ENCODE assay signal across 9 mouse cellular contexts in the genomic region with DNA sequence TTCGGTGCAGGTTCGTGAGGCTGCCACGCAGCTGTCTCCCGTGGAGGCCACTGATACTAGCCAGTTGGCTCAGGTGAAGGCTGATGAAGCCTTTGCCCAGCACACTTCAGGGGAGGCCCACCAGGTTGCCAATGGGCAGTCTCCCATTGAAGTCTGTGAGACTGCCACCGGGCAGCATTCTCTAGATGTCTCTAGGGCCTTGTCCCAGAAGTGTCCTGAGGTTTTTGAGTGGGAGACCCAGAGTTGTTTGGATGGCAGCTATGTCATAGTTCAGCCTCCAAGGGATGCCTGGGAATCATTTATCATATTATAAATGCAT. TPM values are rescaled to one million over a fixed set of nuclear protein-coding genes. Genes with fewer than 3 reads are reported as not detected.
DNase-seq lines count a peak whose midpoint lies in the region; ATAC-seq and TF ChIP-seq lines count a peak whose summit lies in the region.
"Had no signal": no experiment of that assay in that cellular context is flagged by ENCODE, and none has a peak within 500 bp of the region (broad histone marks: within the 10 kb centered on the region; RNA-seq: fewer than 3 reads in every experiment).

No protein-coding gene starts in this region.

- H3K4me1 ChIP-seq in lung, embryonic 14.5 days (ENCODE audit: insufficient read depth), result peaks cover 8% of the 10 kb centered on the region; the same call in 1 of the 2 replicates
- H3K4me1 ChIP-seq in forebrain, embryonic 16.5 days (replicated peaks; ENCODE audit: control insufficient read depth, insufficient read depth, low read length), result peaks cover 6% of the 10 kb centered on the region
- H3K4me1 ChIP-seq in limb, embryonic 14.5 days (ENCODE audit: control insufficient read depth, insufficient read depth, low read length), result peaks cover 6% of the 10 kb centered on the region; the same call in 1 of the 2 replicates
- peaks cover 13% of the 10 kb centered on the region for H3K4me1 ChIP-seq in small intestine, adult 2 months (ENCODE audit: control insufficient read depth, insufficient read depth, insufficient read length, low read length)

- peak overlapping the region; percentile 85 for H3K4me2 ChIP-seq in lung, embryonic 14.5 days
- peak overlapping the region; percentile 60 for H3K4me2 ChIP-seq in forebrain, embryonic 16.5 days (ENCODE audit: low read length)
- H3K4me2 ChIP-seq in limb, embryonic 14.5 days (replicated peaks; ENCODE audit: low read depth, low read length, severe bottlenecking), result peak overlapping the region; percentile 84

- no peak for DNase-seq in lung, embryonic 14.5 days
- no peak for DNase-seq in lung, postnatal 25 days (ENCODE audit: low spot score)
- DNase-seq in limb, embryonic 14.5 days (ENCODE audit: low spot score), result no peak
- DNase-seq in left cerebral cortex, postnatal 25 days (ENCODE audit: low spot score in 2 of 2), result no peak
- no peak for DNase-seq in right cerebral cortex, postnatal 25 days

- H3K4me3 ChIP-seq in lung, embryonic 14.5 days (ENCODE audit: low read depth, low read length), result peak overlapping the region; percentile 39
- H3K4me3 ChIP-seq in forebrain, embryonic 16.5 days (replicated peaks; ENCODE audit: low read length), result peak overlapping the region; percentile 35
- H3K4me3 ChIP-seq in limb, embryonic 14.5 days (replicated peaks; ENCODE audit: low read length), result peak overlapping the region; percentile 37
- peak overlapping the region; percentile 59 for H3K4me3 ChIP-seq in small intestine, adult 2 months (ENCODE audit: low read depth, low read length)

- H3K9me3 ChIP-seq in lung, embryonic 14.5 days (ENCODE audit: low read depth, low read length), result no peaks in the 10 kb centered on the region
- no peaks in the 10 kb centered on the region for H3K9me3 ChIP-seq in forebrain, embryonic 16.5 days (ENCODE audit: control insufficient read depth, low read length)
- no peaks in the 10 kb centered on the region for H3K9me3 ChIP-seq in limb, embryonic 14.5 days (ENCODE audit: control insufficient read depth, low read length)

- intact Hi-C loops in left cerebral cortex, postnatal 25 days (cut with DNase I), result no loop called here

- peaks cover 17% of the 10 kb centered on the region; the same call in 1 of the 2 replicates for H3K27me3 ChIP-seq in lung, embryonic 14.5 days (ENCODE audit: insufficient read depth, low read length)
- H3K27me3 ChIP-seq in forebrain, embryonic 16.5 days (replicated peaks; ENCODE audit: control insufficient read depth, insufficient read depth, low read length), result peaks cover 25% of the 10 kb centered on the region
- H3K27me3 ChIP-seq in limb, embryonic 14.5 days (ENCODE audit: control insufficient read depth, insufficient read depth, low read length), result 0 out of 2 replicates have a peak, but pooled peaks cover 2% of the 10 kb centered on the region
- H3K27me3 ChIP-seq in small intestine, adult 2 months (ENCODE audit: control insufficient read depth, insufficient read depth, low read length), result no peaks in the 10 kb centered on the region

- H3K9ac ChIP-seq in lung, embryonic 14.5 days, result peak overlapping the region; percentile 43
- no peak overlapping the region for H3K9ac ChIP-seq in forebrain, embryonic 16.5 days (replicated peaks; ENCODE audit: low read depth, low read length)
- H3K9ac ChIP-seq in limb, embryonic 14.5 days (ENCODE audit: low read depth, low read length, severe bottlenecking), result peak overlapping the region; percentile 54; the same call in 1 of the 2 replicates

- TF ChIP-seq CTCF in lung, embryonic 14.5 days (IDR thresholded peaks at IDR 0.05; ENCODE audit: low read depth), result no peak
- no peak for TF ChIP-seq CTCF in small intestine, adult 2 months (IDR thresholded peaks at IDR 0.05; ENCODE audit: extremely low read depth, insufficient read length, insufficient replicate concordance, low read depth, low read length)

- peak; percentile 38; the same call in 1 of the 2 replicates for ATAC-seq in lung, embryonic 14.5 days (ENCODE audit: insufficient read depth)
- ATAC-seq in forebrain, embryonic 16.5 days, result no peak
- 0 out of 2 replicates have a peak, but pooled peaks have one; percentile 26 for ATAC-seq in limb, embryonic 14.5 days (ENCODE audit: low FRiP score, low read depth)

- H3K36me3 ChIP-seq in lung, embryonic 14.5 days (ENCODE audit: insufficient read depth), result no peaks in the 10 kb centered on the region
- H3K36me3 ChIP-seq in forebrain, embryonic 16.5 days (ENCODE audit: control insufficient read depth, insufficient read depth), result no peaks in the 10 kb centered on the region
- H3K36me3 ChIP-seq in limb, embryonic 14.5 days (ENCODE audit: control insufficient read depth, insufficient read depth, low read length), result no peaks in the 10 kb centered on the region
- H3K36me3 ChIP-seq in small intestine, adult 2 months (ENCODE audit: control insufficient read depth, insufficient read depth, low read length), result no peaks in the 10 kb centered on the region

- no peak for TF ChIP-seq POLR2A in limb, embryonic 14.5 days (IDR thresholded peaks at IDR 0.05; ENCODE audit: borderline replicate concordance, extremely low read depth, insufficient read depth, insufficient read length)
- no peak for TF ChIP-seq POLR2A in small intestine, adult 2 months (IDR thresholded peaks at IDR 0.05; ENCODE audit: low read depth, low read length)

- H3K27ac ChIP-seq in lung, embryonic 14.5 days (ENCODE audit: low read depth), result no peak overlapping the region
- no peak overlapping the region for H3K27ac ChIP-seq in forebrain, embryonic 16.5 days (ENCODE audit: low read length)
- no peak overlapping the region for H3K27ac ChIP-seq in limb, embryonic 14.5 days (replicated peaks; ENCODE audit: low read depth, low read length)
- no peak overlapping the region for H3K27ac ChIP-seq in small intestine, adult 2 months (ENCODE audit: insufficient read depth, low read depth, low read length)

- WGBS in lung, embryonic 14.5 days, result 34% methylated on average over 5 of the region's 5 CpGs
- WGBS in forebrain, embryonic 16.5 days, result 31% methylated on average over 5 of the region's 5 CpGs
- 43% methylated on average over 5 of the region's 5 CpGs for WGBS in limb, embryonic 14.5 days
- WGBS in small intestine, adult 2 months, result 42% methylated on average over 5 of the region's 5 CpGs

RNA-seq across cellular contexts. Expression of gene Gm20509, which starts 1.6 kb away (rescaled TPM):
- polyA plus RNA-seq in lung, embryonic 14.5 days (2014; fragmentation: Nextera tagmentation; extraction: Ambion mirVana), result not detected in 2 replicates
- polyA plus RNA-seq in forebrain, embryonic 16.5 days (2015; fragmentation: Nextera tagmentation; extraction: Ambion mirVana), result not detected in 2 replicates
- polyA plus RNA-seq in limb, embryonic 14.5 days (2012; rRNA removed), result not detected in 2 replicates
- polyA plus RNA-seq in limb, embryonic 14.5 days (2014; fragmentation: Nextera tagmentation; extraction: Ambion mirVana), result not detected in 2 replicates
- polyA plus RNA-seq in small intestine, adult 2 months (2012; rRNA removed), result not detected in 2 replicates
- not detected for total RNA-seq in left cerebral cortex, postnatal 25 days (2021)
- total RNA-seq: layer of hippocampus, postnatal 10 days had no signal
- polyA plus RNA-seq: cortical plate, adult 2 months had no signal

RNA-seq across cellular contexts. Expression of gene Khdc3, which starts 2.2 kb away (rescaled TPM):
- polyA plus RNA-seq in lung, embryonic 14.5 days (2014; fragmentation: Nextera tagmentation; extraction: Ambion mirVana), result not detected in 2 replicates
- polyA plus RNA-seq in forebrain, embryonic 16.5 days (2015; fragmentation: Nextera tagmentation; extraction: Ambion mirVana), result not detected in 2 replicates
- polyA plus RNA-seq in limb, embryonic 14.5 days (2012; rRNA removed), result 0.04 and 0.06 TPM in 2 replicates
- 0.15 and 0.21 TPM in 2 replicates for polyA plus RNA-seq in limb, embryonic 14.5 days (2014; fragmentation: Nextera tagmentation; extraction: Ambion mirVana)
- polyA plus RNA-seq in small intestine, adult 2 months (2012; rRNA removed), result 0.18 and 0.88 TPM in 2 replicates
- total RNA-seq in left cerebral cortex, postnatal 25 days (2021), result 1 to 10 TPM; 1.3 to 2.4 TPM

RNA-seq across cellular contexts. Expression of gene Rsl24d1, which starts 9.4 kb away (rescaled TPM):
- 115 and 127 TPM in 2 replicates for polyA plus RNA-seq in lung, embryonic 14.5 days (2014; fragmentation: Nextera tagmentation; extraction: Ambion mirVana)
- 118 and 134 TPM in 2 replicates for polyA plus RNA-seq in forebrain, embryonic 16.5 days (2015; fragmentation: Nextera tagmentation; extraction: Ambion mirVana)
- polyA plus RNA-seq in limb, embryonic 14.5 days (2012; rRNA removed), result 63.1 and 66.0 TPM in 2 replicates
- 115 TPM in 2 replicates for polyA plus RNA-seq in limb, embryonic 14.5 days (2014; fragmentation: Nextera tagmentation; extraction: Ambion mirVana)
- polyA plus RNA-seq in small intestine, adult 2 months (2012; rRNA removed), result 1.9 and 3.6 TPM in 2 replicates
- 10 to 100 TPM; 55.7 to 62.4 TPM for total RNA-seq in left cerebral cortex, postnatal 25 days (2021)

RNA-seq across cellular contexts. Expression of gene Rab27a, which starts 59.2 kb away (rescaled TPM):
- polyA plus RNA-seq in lung, embryonic 14.5 days (2014; fragmentation: Nextera tagmentation; extraction: Ambion mirVana), result 1.8 and 2.8 TPM in 2 replicates
- 1.2 and 1.9 TPM in 2 replicates for polyA plus RNA-seq in forebrain, embryonic 16.5 days (2015; fragmentation: Nextera tagmentation; extraction: Ambion mirVana)
- polyA plus RNA-seq in limb, embryonic 14.5 days (2012; rRNA removed), result 4.5 and 5.7 TPM in 2 replicates
- 2.8 and 3.3 TPM in 2 replicates for polyA plus RNA-seq in limb, embryonic 14.5 days (2014; fragmentation: Nextera tagmentation; extraction: Ambion mirVana)
- 6.5 and 6.9 TPM in 2 replicates for polyA plus RNA-seq in small intestine, adult 2 months (2012; rRNA removed)
- total RNA-seq in left cerebral cortex, postnatal 25 days (2021), result 1 to 10 TPM; 4.9 to 8.1 TPM

Comparison
In these comparisons a context has a peak if more than half of its experiments do, and no peak if none do; other contexts are left out.
1. RNA of gene Rsl24d1, which starts 9.4 kb away (polyA plus RNA-seq): 118 to 134 TPM in forebrain, embryonic 16.5 days, 115 to 127 TPM in lung, embryonic 14.5 days and 63.1 to 115 TPM in limb, embryonic 14.5 days; 1.9 to 3.6 TPM in small intestine, adult 2 months; every median in the first group is over 10 times any median in the second.
2. Peak in every context shown above with its lines, with median percentiles within 50 percentile points of each other: H3K4me2 ChIP-seq and H3K4me3 ChIP-seq.